Comparison of ENCODE assay signal across 22 mouse cellular contexts in the genomic region with DNA sequence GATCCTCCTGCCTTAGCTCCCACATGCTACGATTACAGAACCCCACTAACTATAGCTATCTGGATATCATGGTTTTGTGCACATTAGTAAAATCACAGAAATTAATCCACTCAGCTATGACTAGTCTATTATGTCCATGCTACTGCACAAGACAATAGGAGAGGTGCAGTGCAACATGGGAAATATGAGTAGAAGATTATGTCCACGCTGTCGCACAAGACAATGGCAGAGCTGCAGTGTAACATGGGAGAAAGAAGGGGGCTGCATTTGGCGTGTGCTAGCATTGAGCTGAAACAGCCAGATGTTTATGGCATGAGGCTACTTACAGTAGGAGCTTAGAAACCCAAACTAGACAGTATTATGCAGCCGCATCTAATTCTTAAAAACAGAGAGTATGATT. TPM values are rescaled to one million over a fixed set of nuclear protein-coding genes. Genes with fewer than 3 reads are reported as not detected.
A peak's percentile ranks its signal among the peaks of the same experiment; 100 is the strongest.
DNase-seq lines count a peak whose midpoint lies in the region; ATAC-seq lines count a peak whose summit lies in the region.
"Had no signal": no experiment of that assay in that cellular context is flagged by ENCODE, and none has a peak within 500 bp of the region (broad histone marks: within the 10 kb centered on the region; RNA-seq: fewer than 3 reads in every experiment).

No protein-coding gene starts in this region.

- H3K9me3 ChIP-seq in hindbrain, embryonic 13.5 days: no peaks in the 10 kb centered on the region
- H3K9me3 ChIP-seq in hindbrain, embryonic 12.5 days (replicated peaks): no peaks in the 10 kb centered on the region
- H3K9me3 ChIP-seq in midbrain, embryonic 14.5 days (ENCODE audit: control insufficient read depth, low read length): no peaks in the 10 kb centered on the region
- no peaks in the 10 kb centered on the region for H3K9me3 ChIP-seq in midbrain, embryonic 16.5 days (replicated peaks; ENCODE audit: control insufficient read depth, low read length, poor library complexity, severe bottlenecking)
- no peaks in the 10 kb centered on the region for H3K9me3 ChIP-seq in intestine, embryonic 16.5 days (ENCODE audit: control insufficient read depth, low read length)
- H3K9me3 ChIP-seq: embryonic facial prominence, embryonic 15.5 days; G1E; heart, embryonic 12.5 days; hindbrain, embryonic 15.5 days had no signal

- H3K27ac ChIP-seq in hindbrain, embryonic 13.5 days: no peak overlapping the region
- H3K27ac ChIP-seq in hindbrain, embryonic 12.5 days: no peak overlapping the region
- H3K27ac ChIP-seq in midbrain, embryonic 14.5 days (replicated peaks; ENCODE audit: low read depth, low read length): no peak overlapping the region
- no peak overlapping the region for H3K27ac ChIP-seq in midbrain, embryonic 16.5 days (ENCODE audit: low read length)
- no peak overlapping the region for H3K27ac ChIP-seq in intestine, embryonic 16.5 days (ENCODE audit: low read length)
- H3K27ac ChIP-seq: embryonic facial prominence, embryonic 15.5 days; gastrocnemius, adult 2 months; hindbrain, embryonic 15.5 days had no signal

- peak; percentile 55; the same call in 1 of the 2 replicates for ATAC-seq in hindbrain, embryonic 13.5 days (ENCODE audit: low FRiP score)
- ATAC-seq in hindbrain, embryonic 12.5 days (ENCODE audit: low FRiP score): no peak
- ATAC-seq in midbrain, embryonic 14.5 days (ENCODE audit: low FRiP score, low TSS enrichment): no peak
- ATAC-seq in midbrain, embryonic 16.5 days: no peak
- no peak for ATAC-seq in intestine, embryonic 16.5 days
- ATAC-seq: CD4-positive, CD25-positive, alpha-beta regulatory T cell, adult 4 months; inflammation-experienced regulatory T-cells, adult 6 months had no signal

- H3K4me1 ChIP-seq in hindbrain, embryonic 13.5 days (replicated peaks): peaks cover 7% of the 10 kb centered on the region; the same call in 1 of the 2 replicates
- 0 out of 2 replicates have a peak, but pooled peaks cover 3% of the 10 kb centered on the region for H3K4me1 ChIP-seq in hindbrain, embryonic 12.5 days
- H3K4me1 ChIP-seq in midbrain, embryonic 14.5 days (ENCODE audit: control insufficient read depth, insufficient read depth, low read length): no peaks in the 10 kb centered on the region
- peaks cover 6% of the 10 kb centered on the region; the same call in 1 of the 2 replicates for H3K4me1 ChIP-seq in midbrain, embryonic 16.5 days (ENCODE audit: control insufficient read depth, insufficient read depth, low read length)
- no peaks in the 10 kb centered on the region for H3K4me1 ChIP-seq in intestine, embryonic 16.5 days (ENCODE audit: control insufficient read depth, insufficient read depth, low read length)
- H3K4me1 ChIP-seq: embryonic facial prominence, embryonic 15.5 days had no signal

- DNase-seq in cerebellum, adult 9-10 months: peak; percentile 5
- DNase-seq in cerebellum, postnatal 14 days: no peak
- DNase-seq in midbrain, embryonic 14.5 days: peak; percentile 8
- DNase-seq in Muller cell, postnatal 12 days (ENCODE audit: inconsistent ontology term): peak; percentile 29
- DNase-seq: adrenal gland, postnatal 10 days; B cell, adult 2 months; cerebellum, adult 11 months; cerebellum, adult 8-10 months; cerebellum, postnatal 36 days; gastrocnemius, adult 2 months; gastrocnemius, postnatal 25 days had no signal

- H3K36me3 ChIP-seq in hindbrain, embryonic 13.5 days: no peaks in the 10 kb centered on the region
- H3K36me3 ChIP-seq in hindbrain, embryonic 12.5 days: no peaks in the 10 kb centered on the region
- H3K36me3 ChIP-seq in midbrain, embryonic 14.5 days (ENCODE audit: control insufficient read depth, insufficient read depth, low read length): no peaks in the 10 kb centered on the region
- no peaks in the 10 kb centered on the region for H3K36me3 ChIP-seq in midbrain, embryonic 16.5 days (ENCODE audit: control insufficient read depth, insufficient read depth, low read length)
- no peaks in the 10 kb centered on the region for H3K36me3 ChIP-seq in intestine, embryonic 16.5 days (ENCODE audit: control insufficient read depth, insufficient read depth, low read length)
- H3K36me3 ChIP-seq: embryonic facial prominence, embryonic 15.5 days; G1E; heart, embryonic 12.5 days; hindbrain, embryonic 15.5 days had no signal

- H3K4me3 ChIP-seq in hindbrain, embryonic 13.5 days: no peak overlapping the region
- H3K4me3 ChIP-seq in hindbrain, embryonic 12.5 days: no peak overlapping the region
- H3K4me3 ChIP-seq in midbrain, embryonic 14.5 days (replicated peaks; ENCODE audit: low read depth, low read length): no peak overlapping the region
- H3K4me3 ChIP-seq in midbrain, embryonic 16.5 days (ENCODE audit: low read depth, low read length): no peak overlapping the region
- no peak overlapping the region for H3K4me3 ChIP-seq in intestine, embryonic 16.5 days (ENCODE audit: low read length)
- H3K4me3 ChIP-seq: embryonic facial prominence, embryonic 15.5 days; erythroblast, embryonic 14.5 days; gastrocnemius, adult 2 months; heart, embryonic 12.5 days; hindbrain, embryonic 15.5 days had no signal

- H3K9ac ChIP-seq in hindbrain, embryonic 13.5 days: no peak overlapping the region
- no peak overlapping the region for H3K9ac ChIP-seq in hindbrain, embryonic 12.5 days
- no peak overlapping the region for H3K9ac ChIP-seq in midbrain, embryonic 14.5 days (replicated peaks; ENCODE audit: low read length)
- no peak overlapping the region for H3K9ac ChIP-seq in midbrain, embryonic 16.5 days (ENCODE audit: low read depth, low read length)
- H3K9ac ChIP-seq in intestine, embryonic 16.5 days (ENCODE audit: low read depth, low read length): no peak overlapping the region
- H3K9ac ChIP-seq: embryonic facial prominence, embryonic 15.5 days; heart, embryonic 12.5 days; hindbrain, embryonic 15.5 days had no signal

- WGBS in hindbrain, embryonic 13.5 days: 77% methylated on average over 5 of the region's 5 CpGs
- WGBS in hindbrain, embryonic 12.5 days: 82% methylated on average over 5 of the region's 5 CpGs
- 69% methylated on average over 5 of the region's 5 CpGs for WGBS in midbrain, embryonic 14.5 days
- 63% methylated on average over 5 of the region's 5 CpGs for WGBS in midbrain, embryonic 16.5 days
- WGBS in intestine, embryonic 16.5 days: 76% methylated on average over 5 of the region's 5 CpGs

- no peak overlapping the region for H3K4me2 ChIP-seq in hindbrain, embryonic 13.5 days
- no peak overlapping the region for H3K4me2 ChIP-seq in hindbrain, embryonic 12.5 days (replicated peaks)
- H3K4me2 ChIP-seq in midbrain, embryonic 14.5 days (ENCODE audit: low read length): no peak overlapping the region
- H3K4me2 ChIP-seq in midbrain, embryonic 16.5 days (ENCODE audit: low read length): no peak overlapping the region
- H3K4me2 ChIP-seq in intestine, embryonic 16.5 days (ENCODE audit: low read depth, low read length): no peak overlapping the region
- H3K4me2 ChIP-seq: embryonic facial prominence, embryonic 15.5 days; heart, embryonic 12.5 days; hindbrain, embryonic 15.5 days had no signal

- no peaks in the 10 kb centered on the region for H3K27me3 ChIP-seq in hindbrain, embryonic 13.5 days
- H3K27me3 ChIP-seq in hindbrain, embryonic 12.5 days: no peaks in the 10 kb centered on the region
- no peaks in the 10 kb centered on the region for H3K27me3 ChIP-seq in midbrain, embryonic 14.5 days (ENCODE audit: control insufficient read depth, insufficient read depth, low read length)
- no peaks in the 10 kb centered on the region for H3K27me3 ChIP-seq in midbrain, embryonic 16.5 days (ENCODE audit: control insufficient read depth, insufficient read depth, low read depth, low read length)
- H3K27me3 ChIP-seq in intestine, embryonic 16.5 days (replicated peaks; ENCODE audit: control insufficient read depth, insufficient read depth, low read length): no peaks in the 10 kb centered on the region
- H3K27me3 ChIP-seq: embryonic facial prominence, embryonic 15.5 days; hindbrain, embryonic 15.5 days had no signal

RNA-seq across cellular contexts. Expression of a gene that starts 8.0 kb away (rescaled TPM):
- 12.0 and 13.6 TPM in 2 replicates for polyA plus RNA-seq in hindbrain, embryonic 13.5 days (2015; fragmentation: Nextera tagmentation; extraction: Ambion mirVana)
- 10.8 and 12.0 TPM in 2 replicates for polyA plus RNA-seq in hindbrain, embryonic 12.5 days (2016; fragmentation: Nextera tagmentation; extraction: Ambion mirVana)
- polyA plus RNA-seq in midbrain, embryonic 14.5 days (2014; fragmentation: Nextera tagmentation; extraction: Ambion mirVana): 13.6 and 16.7 TPM in 2 replicates
- polyA plus RNA-seq in midbrain, embryonic 16.5 days (2015; fragmentation: Nextera tagmentation; extraction: Ambion mirVana): 13.4 and 15.3 TPM in 2 replicates
- polyA plus RNA-seq in intestine, embryonic 16.5 days (2015; fragmentation: Nextera tagmentation; extraction: Ambion mirVana): 2.0 and 2.4 TPM in 2 replicates
- polyA plus RNA-seq: CD4-positive, CD25-positive, alpha-beta regulatory T cell, adult 4 months; erythroblast, embryonic 14.5 days; G1E; inflammation-experienced regulatory T-cells, adult 6 months had no signal

Comparison
In these comparisons a context has a peak if more than half of its experiments do, and no peak if none do; other contexts are left out.
1. DNase-seq: peak in cerebellum, adult 9-10 months (single experiment), midbrain, embryonic 14.5 days (single experiment) and Muller cell, postnatal 12 days (single experiment); none in cerebellum, postnatal 14 days (0 of 2).